Mouse (Mus musculus) kidney, embryonic 16.5 days (tissue): Measurements from ENCODE around the gene Pex5l. TPM values are rescaled to one million over a fixed set of nuclear protein-coding genes. Genes with fewer than 3 reads are reported as not detected.

Source experiments
- ATAC-seq: fragments of 200-750 bp; cut with Nextera tagmentation; 2 replicates; pipeline ENCODE4 v1.8.0; 2017; ENCODE audit warnings: moderate TSS enrichment; ENCODE audit not compliant: low FRiP score, low TSS enrichment
- H3K27ac ChIP-seq: fragments of 300-500 bp; sonication (generic); 2 replicates; pipeline ENCODE4 v1.5.1; 2014; ENCODE audit warnings: low read length
- H3K27me3 ChIP-seq: fragments of 300-500 bp; sonication (generic); 2 replicates; pipeline ENCODE4 v1.6.1; 2014; ENCODE audit warnings: low read length, control low read depth, mixed read lengths; ENCODE audit not compliant: insufficient read depth
- H3K36me3 ChIP-seq: fragments of 300-500 bp; sonication (generic); 2 replicates; pipeline ENCODE4 v1.6.1; 2014; ENCODE audit warnings: low read length, control low read depth, mixed read lengths; ENCODE audit not compliant: insufficient read depth
- H3K4me1 ChIP-seq: fragments of 300-500 bp; sonication (generic); 2 replicates; pipeline ENCODE4 v1.6.1; 2014; ENCODE audit warnings: low read length, control low read depth, mixed read lengths; ENCODE audit not compliant: insufficient read depth
- H3K4me2 ChIP-seq: fragments of 300-500 bp; sonication (generic); replicated peaks from 2 replicates; pipeline ENCODE4 v1.6.1; 2014; ENCODE audit warnings: low read depth, low read length
- H3K4me3 ChIP-seq: fragments of 300-500 bp; sonication (generic); 2 replicates; pipeline ENCODE4 v1.5.1; 2014; ENCODE audit warnings: mild to moderate bottlenecking, low read length
- H3K9ac ChIP-seq: fragments of 300-500 bp; sonication (generic); replicated peaks from 2 replicates; pipeline ENCODE4 v1.6.1; 2014; ENCODE audit warnings: low read length
- H3K9me3 ChIP-seq: fragments of 300-500 bp; sonication (generic); 2 replicates; pipeline ENCODE4 v1.6.1; 2016; ENCODE audit warnings: low read length, control low read depth
- WGBS: fragments of 180-500 bp; shearing (Covaris S2); extraction: QIAGEN DNeasy Blood & Tissue Kit; methylation state at CpG from one replicate; pipeline ENCODE4 v1.1.7; 2014; 5-methylcytosine and 5-hydroxymethylcytosine counted together
- polyA plus RNA-seq: library from polyadenylated mRNA; unstranded; fragments of >200 nt; fragmentation: Nextera tagmentation; extraction: Ambion mirVana; gene quantifications from 2 replicates; pipeline ENCODE4 v1.2.1, GENCODE M21; 2015

Gene Pex5l
- polyA plus RNA-seq, 1 experiment from 2014 or later = 0.06 TPM

GRCm38 (mm10) chr3:33093646-33094045 is 49.4 kb downstream of the Pex5l start:
- Histone ChIP-seq H3K27ac (no peak overlapping the region), H3K4me2 (no peak overlapping the region), H3K27me3 (no peaks in the 10 kb centered on the region), H3K4me3 (no peak overlapping the region), H3K9me3 (no peaks in the 10 kb centered on the region), H3K36me3 (no peaks in the 10 kb centered on the region), H3K4me1 (no peaks in the 10 kb centered on the region), H3K9ac (no peak overlapping the region)
- ATAC-seq = no peak
- WGBS = 60% methylated on average over 6 of the region's 6 CpGs

GRCm38 (mm10) chr3:33090001-33090400 is 53.0 kb downstream of the Pex5l start:
- Histone ChIP-seq H3K27me3 (no peaks in the 10 kb centered on the region), H3K27ac (no peak overlapping the region), H3K9ac (no peak overlapping the region), H3K36me3 (no peaks in the 10 kb centered on the region), H3K4me2 (no peak overlapping the region), H3K4me1 (no peaks in the 10 kb centered on the region), H3K4me3 (no peak overlapping the region), H3K9me3 (no peaks in the 10 kb centered on the region)
- WGBS = 38% methylated on average over 9 of the region's 9 CpGs
- no peak for ATAC-seq

- WGBS = 41% methylated on average over 2 of the region's 2 CpGs
- no peak overlapping the region for H3K4me2 ChIP-seq
- no peak overlapping the region for H3K9ac ChIP-seq
- no peaks in the 10 kb centered on the region for H3K27me3 ChIP-seq
- no peak overlapping the region for H3K4me3 ChIP-seq
- H3K9me3 ChIP-seq = no peaks in the 10 kb centered on the region
- no peaks in the 10 kb centered on the region for H3K4me1 ChIP-seq
- H3K27ac ChIP-seq = no peak overlapping the region
- no peaks in the 10 kb centered on the region for H3K36me3 ChIP-seq
- no peak for ATAC-seq
These were observed 53.6 kb downstream of the Pex5l start for GRCm38 (mm10) chr3:33089470-33089869.

GRCm38 (mm10) chr3:33088276-33088675 is 54.8 kb downstream of the Pex5l start:
- no peak for ATAC-seq
- H3K9me3 ChIP-seq = no peaks in the 10 kb centered on the region
- H3K36me3 ChIP-seq = no peaks in the 10 kb centered on the region
- H3K4me3 ChIP-seq = no peak overlapping the region
- H3K9ac ChIP-seq = no peak overlapping the region
- 72% methylated on average over 4 of the region's 4 CpGs for WGBS
- H3K27me3 ChIP-seq = no peaks in the 10 kb centered on the region
- H3K4me2 ChIP-seq = no peak overlapping the region
- H3K27ac ChIP-seq = no peak overlapping the region
- H3K4me1 ChIP-seq = no peaks in the 10 kb centered on the region

GRCm38 (mm10) chr3:33082806-33083338 is 60.2 kb downstream of the Pex5l start:
- H3K4me2 ChIP-seq = peak overlapping the region; percentile 32
- no peak overlapping the region for H3K27ac ChIP-seq
- H3K36me3 ChIP-seq = no peaks in the 10 kb centered on the region
- ATAC-seq = peak; percentile 69; the same call in 1 of the 2 replicates
- WGBS = 26% methylated on average over 8 of the region's 8 CpGs
- no peak overlapping the region for H3K4me3 ChIP-seq
- H3K9ac ChIP-seq = no peak overlapping the region
- no peaks in the 10 kb centered on the region for H3K27me3 ChIP-seq
- H3K4me1 ChIP-seq = no peaks in the 10 kb centered on the region
- H3K9me3 ChIP-seq = no peaks in the 10 kb centered on the region

- no peak overlapping the region for H3K27ac ChIP-seq
- H3K27me3 ChIP-seq = no peaks in the 10 kb centered on the region
- no peak for ATAC-seq
- H3K4me3 ChIP-seq = no peak overlapping the region
- 76% methylated on average over 4 of the region's 4 CpGs for WGBS
- no peaks in the 10 kb centered on the region for H3K9me3 ChIP-seq
- no peaks in the 10 kb centered on the region for H3K4me1 ChIP-seq
- no peak overlapping the region for H3K4me2 ChIP-seq
- H3K36me3 ChIP-seq = no peaks in the 10 kb centered on the region
- H3K9ac ChIP-seq = no peak overlapping the region
These were observed 61.3 kb downstream of the Pex5l start for GRCm38 (mm10) chr3:33081793-33082192.

GRCm38 (mm10) chr3:33079658-33080057 is 63.4 kb downstream of the Pex5l start:
- no peak overlapping the region for H3K9ac ChIP-seq
- 89% methylated on average over 1 of the region's 1 CpGs for WGBS
- H3K36me3 ChIP-seq = no peaks in the 10 kb centered on the region
- H3K27ac ChIP-seq = no peak overlapping the region
- no peaks in the 10 kb centered on the region for H3K9me3 ChIP-seq
- H3K4me3 ChIP-seq = no peak overlapping the region
- H3K4me1 ChIP-seq = no peaks in the 10 kb centered on the region
- H3K27me3 ChIP-seq = no peaks in the 10 kb centered on the region
- ATAC-seq = no peak
- H3K4me2 ChIP-seq = no peak overlapping the region

GRCm38 (mm10) chr3:33079171-33079570 is 63.9 kb downstream of the Pex5l start:
- 61% methylated on average over 3 of the region's 3 CpGs for WGBS

GRCm38 (mm10) chr3:33075696-33076095 is 67.4 kb downstream of the Pex5l start:
- H3K27me3 ChIP-seq = no peaks in the 10 kb centered on the region
- H3K4me1 ChIP-seq = no peaks in the 10 kb centered on the region
- no peak overlapping the region for H3K4me3 ChIP-seq
- no peak for ATAC-seq
- no peak overlapping the region for H3K9ac ChIP-seq
- 71% methylated on average over 2 of the region's 2 CpGs for WGBS
- no peak overlapping the region for H3K4me2 ChIP-seq
- H3K36me3 ChIP-seq = no peaks in the 10 kb centered on the region
- no peak overlapping the region for H3K27ac ChIP-seq
- no peaks in the 10 kb centered on the region for H3K9me3 ChIP-seq

More at GRCm38 (mm10) chr3:33079171-33079570, 63.9 kb downstream of the Pex5l start:
- no peak overlapping the region for H3K27ac ChIP-seq
- no peak overlapping the region for H3K9ac ChIP-seq
- no peak overlapping the region for H3K4me3 ChIP-seq
- H3K27me3 ChIP-seq = no peaks in the 10 kb centered on the region
- H3K36me3 ChIP-seq = no peaks in the 10 kb centered on the region
- no peaks in the 10 kb centered on the region for H3K9me3 ChIP-seq
- no peak for ATAC-seq
- H3K4me1 ChIP-seq = no peaks in the 10 kb centered on the region
- H3K4me2 ChIP-seq = no peak overlapping the region

GRCm38 (mm10) chr3:33074266-33074981 is 68.6 kb downstream of the Pex5l start:
- no peaks in the 10 kb centered on the region for H3K4me1 ChIP-seq
- H3K27me3 ChIP-seq = no peaks in the 10 kb centered on the region
- H3K4me3 ChIP-seq = no peak overlapping the region
- no peaks in the 10 kb centered on the region for H3K9me3 ChIP-seq
- ATAC-seq = no peak
- no peak overlapping the region for H3K4me2 ChIP-seq
- H3K27ac ChIP-seq = no peak overlapping the region
- no peak overlapping the region for H3K9ac ChIP-seq
- WGBS = 57% methylated on average over 10 of the region's 10 CpGs
- no peaks in the 10 kb centered on the region for H3K36me3 ChIP-seq
